ENCODE assay signal across 26 mouse cellular contexts in the genomic region with DNA sequence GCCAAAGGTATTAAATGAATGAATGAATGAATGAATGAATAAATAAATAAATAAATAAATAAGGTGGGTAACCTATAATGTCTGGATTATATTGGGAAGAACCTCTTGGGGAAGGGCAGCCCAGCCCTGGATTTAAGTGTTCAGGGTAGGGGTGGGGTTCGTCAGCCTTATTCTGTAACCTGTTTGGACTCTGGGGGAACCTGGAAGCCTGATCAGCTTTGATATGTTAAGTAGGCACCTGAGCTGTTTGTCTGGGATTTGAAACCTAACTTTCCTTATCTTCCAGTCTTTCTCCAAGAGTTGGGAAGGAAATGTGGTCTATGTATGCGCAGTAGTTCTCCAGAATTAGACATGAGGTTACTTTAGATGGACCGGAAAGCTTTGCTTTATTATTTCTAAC. TPM values are rescaled to one million over a fixed set of nuclear protein-coding genes. Genes with fewer than 3 reads are reported as not detected.
A peak's percentile ranks its signal among the peaks of the same experiment; 100 is the strongest.
DNase-seq lines count a peak whose midpoint lies in the region; ATAC-seq lines count a peak whose summit lies in the region.
"Had no signal": no experiment of that assay in that cellular context is flagged by ENCODE, and none has a peak within 500 bp of the region (broad histone marks: within the 10 kb centered on the region; RNA-seq: fewer than 3 reads in every experiment).

No protein-coding gene starts in this region.

- WGBS in midbrain, embryonic 11.5 days: 88% methylated on average over 3 of the region's 3 CpGs
- WGBS in midbrain, embryonic 14.5 days: 95% methylated on average over 3 of the region's 3 CpGs

- ATAC-seq in midbrain, embryonic 11.5 days (ENCODE audit: low FRiP score): no peak
- no peak for ATAC-seq in midbrain, embryonic 14.5 days (ENCODE audit: low FRiP score, low TSS enrichment)
- ATAC-seq: activated CD4-positive, CD25-positive, alpha-beta regulatory T cell, adult 4 months; CD4-positive, CD25-positive, alpha-beta regulatory T cell, adult 4 months; forebrain, embryonic 13.5 days; forebrain, embryonic 15.5 days; Patski had no signal

- no peaks in the 10 kb centered on the region for H3K9me3 ChIP-seq in midbrain, embryonic 11.5 days (ENCODE audit: control insufficient read depth, low read length)
- H3K9me3 ChIP-seq in midbrain, embryonic 14.5 days (ENCODE audit: control insufficient read depth, low read length): no peaks in the 10 kb centered on the region
- H3K9me3 ChIP-seq: embryonic facial prominence, embryonic 10.5 days; embryonic facial prominence, embryonic 12.5 days; forebrain, embryonic 13.5 days; forebrain, embryonic 15.5 days; G1E had no signal

- no peak overlapping the region for H3K9ac ChIP-seq in midbrain, embryonic 11.5 days (ENCODE audit: low read length)
- H3K9ac ChIP-seq in midbrain, embryonic 14.5 days (replicated peaks; ENCODE audit: low read length): no peak overlapping the region
- H3K9ac ChIP-seq: embryonic facial prominence, embryonic 12.5 days; forebrain, embryonic 13.5 days; forebrain, embryonic 15.5 days had no signal

- no peak overlapping the region for H3K27ac ChIP-seq in midbrain, embryonic 11.5 days (ENCODE audit: low read depth, low read length)
- no peak overlapping the region for H3K27ac ChIP-seq in midbrain, embryonic 14.5 days (replicated peaks; ENCODE audit: low read depth, low read length)
- H3K27ac ChIP-seq: embryonic facial prominence, embryonic 10.5 days; embryonic facial prominence, embryonic 12.5 days; forebrain, embryonic 13.5 days; forebrain, embryonic 15.5 days had no signal

- peaks cover 10% of the 10 kb centered on the region for H3K36me3 ChIP-seq in midbrain, embryonic 11.5 days (ENCODE audit: control insufficient read depth, insufficient read depth, low read length)
- H3K36me3 ChIP-seq in midbrain, embryonic 14.5 days (ENCODE audit: control insufficient read depth, insufficient read depth, low read length): peaks cover 3% of the 10 kb centered on the region; the same call in 1 of the 2 replicates

- H3K27me3 ChIP-seq in midbrain, embryonic 11.5 days (ENCODE audit: control insufficient read depth, insufficient read depth, low read length): no peaks in the 10 kb centered on the region
- no peaks in the 10 kb centered on the region for H3K27me3 ChIP-seq in midbrain, embryonic 14.5 days (ENCODE audit: control insufficient read depth, insufficient read depth, low read length)
- H3K27me3 ChIP-seq: CH12.LX; embryonic facial prominence, embryonic 12.5 days; forebrain, embryonic 13.5 days; forebrain, embryonic 15.5 days; Patski had no signal

- H3K4me3 ChIP-seq in midbrain, embryonic 11.5 days (ENCODE audit: low read depth, low read length): no peak overlapping the region
- H3K4me3 ChIP-seq in midbrain, embryonic 14.5 days (replicated peaks; ENCODE audit: low read depth, low read length): no peak overlapping the region
- H3K4me3 ChIP-seq: embryonic facial prominence, embryonic 10.5 days; embryonic facial prominence, embryonic 12.5 days; forebrain, embryonic 13.5 days; forebrain, embryonic 15.5 days had no signal

- H3K4me1 ChIP-seq in midbrain, embryonic 11.5 days (ENCODE audit: control insufficient read depth, insufficient read depth, low read length): no peaks in the 10 kb centered on the region
- H3K4me1 ChIP-seq in midbrain, embryonic 14.5 days (ENCODE audit: control insufficient read depth, insufficient read depth, low read length): no peaks in the 10 kb centered on the region
- H3K4me1 ChIP-seq: embryonic facial prominence, embryonic 10.5 days; embryonic facial prominence, embryonic 12.5 days; forebrain, embryonic 13.5 days; forebrain, embryonic 15.5 days had no signal

- H3K4me2 ChIP-seq in midbrain, embryonic 11.5 days: no peak overlapping the region
- no peak overlapping the region for H3K4me2 ChIP-seq in midbrain, embryonic 14.5 days (ENCODE audit: low read length)
- H3K4me2 ChIP-seq: embryonic facial prominence, embryonic 12.5 days; forebrain, embryonic 13.5 days; forebrain, embryonic 15.5 days had no signal

- peak; percentile 72 for DNase-seq in midbrain, embryonic 11.5 days (ENCODE audit: low spot score, missing footprints)
- DNase-seq in midbrain, embryonic 14.5 days: no peak
- peak; percentile 80 for DNase-seq in ES-CJ7 (ENCODE audit: low read depth, low spot score)
- DNase-seq in R1 (ENCODE audit: low read depth, low spot score): peak; percentile 76
- no peak for DNase-seq in cerebellum, postnatal 10 days
- no peak for DNase-seq in urinary bladder, postnatal 25 days (ENCODE audit: low spot score)
- no peak for DNase-seq in heart, postnatal 10 days
- DNase-seq: adrenal gland, adult 8-10 months; adrenal gland, postnatal 14 days; B cell, adult 2 months; cerebellum, adult 11 months; cerebellum, adult 18-20 months; cerebellum, adult 8-10 months; cerebellum, adult 9-11 months; cerebellum, postnatal 25 days had no signal

- intact Hi-C loops in heart, postnatal 10 days (cut with DNase I): no loop called here

RNA-seq across cellular contexts. Expression of a gene that starts 8.4 kb away (rescaled TPM):
- 60.8 and 67.1 TPM in 2 replicates for polyA plus RNA-seq in midbrain, embryonic 11.5 days (2014; fragmentation: Nextera tagmentation; extraction: Ambion mirVana)
- 2.8 and 10.0 TPM in 2 replicates for polyA plus RNA-seq in midbrain, embryonic 14.5 days (2014; fragmentation: Nextera tagmentation; extraction: Ambion mirVana)
- 1 to 10 TPM; 7.1 to 7.8 TPM for total RNA-seq in heart, postnatal 10 days (2021)

RNA-seq across cellular contexts. Expression of a gene that starts 19.8 kb away (rescaled TPM):
- polyA plus RNA-seq in midbrain, embryonic 11.5 days (2014; fragmentation: Nextera tagmentation; extraction: Ambion mirVana): 3.3 and 3.6 TPM in 2 replicates
- polyA plus RNA-seq in midbrain, embryonic 14.5 days (2014; fragmentation: Nextera tagmentation; extraction: Ambion mirVana): 0.15 and 1.1 TPM in 2 replicates
- 10 to 100 TPM; 14.9 to 15.7 TPM for total RNA-seq in heart, postnatal 10 days (2021)
- polyA plus RNA-seq: G1E had no signal

RNA-seq across cellular contexts. Expression of a gene that starts 33.7 kb away (rescaled TPM):
- not detected in 2 replicates for polyA plus RNA-seq in midbrain, embryonic 11.5 days (2014; fragmentation: Nextera tagmentation; extraction: Ambion mirVana)
- polyA plus RNA-seq in midbrain, embryonic 14.5 days (2014; fragmentation: Nextera tagmentation; extraction: Ambion mirVana): 0.14 and 0.15 TPM in 2 replicates
- total RNA-seq in heart, postnatal 10 days (2021): 10 to 100 TPM in 1 of 2 experiments, under 1 TPM in 1; 0.79 to 10.7 TPM
- total RNA-seq: CH12.LX, G1E had no signal
- polyA plus RNA-seq: CD4-positive, CD25-positive, alpha-beta regulatory T cell, adult 4 months; cortical plate, adult 2 months; embryonic facial prominence, embryonic 10.5 days; embryonic facial prominence, embryonic 12.5 days; forebrain, embryonic 11.5 days; forebrain, embryonic 13.5 days; G1E; Patski had no signal

Comparison
In these comparisons a context has a peak if more than half of its experiments do, and no peak if none do; other contexts are left out.
1. DNase-seq: peak in midbrain, embryonic 11.5 days (single experiment), ES-CJ7 (single experiment) and R1 (single experiment); none in midbrain, embryonic 14.5 days (single experiment), cerebellum, postnatal 10 days (0 of 2), urinary bladder, postnatal 25 days (single experiment) and heart, postnatal 10 days (0 of 2).